Comparison of ENCODE assay signal across 8 mouse cellular contexts in genomic region chr11:97622440-97622839, GRCm38 (mm10). TPM values are rescaled to one million over a fixed set of nuclear protein-coding genes. Genes with fewer than 3 reads are reported as not detected.
DNase-seq lines count a peak whose midpoint lies in the region; ATAC-seq and TF ChIP-seq lines count a peak whose summit lies in the region.

No protein-coding gene starts in this region.

- DNase-seq in 416B (ENCODE audit: low read depth) = peak; percentile 82
- DNase-seq in MN1 (ENCODE audit: low spot score) = peak; percentile 77
- peak; percentile 76 for DNase-seq in cerebellum, adult 9-11 months
- DNase-seq in gastrocnemius, adult 18-20 months (ENCODE audit: low spot score) = peak; percentile 71
- peak; percentile 64 for DNase-seq in liver, postnatal 0 days
- DNase-seq in thymus, adult 2 months = peak; percentile 68

- H3K9me3 ChIP-seq in kidney, embryonic 16.5 days (ENCODE audit: low read length) = no peaks in the 10 kb centered on the region
- H3K9me3 ChIP-seq in liver, postnatal 0 days (ENCODE audit: low read length) = no peaks in the 10 kb centered on the region

- no peak for TF ChIP-seq EP300 in liver, postnatal 0 days (IDR thresholded peaks at IDR 0.05; ENCODE audit: low read depth)

- WGBS in kidney, embryonic 16.5 days = 4% methylated on average over 6 of the region's 6 CpGs
- 6% methylated on average over 6 of the region's 6 CpGs for WGBS in liver, postnatal 0 days (ENCODE audit: insufficient replicate concordance)
- 3% methylated on average over 6 of the region's 6 CpGs for WGBS in thymus, adult 2 months

- peak; percentile 36; the same call in 1 of the 2 replicates for ATAC-seq in kidney, embryonic 16.5 days (ENCODE audit: low FRiP score, low TSS enrichment)
- peak; percentile 37; the same call in 1 of the 2 replicates for ATAC-seq in liver, postnatal 0 days
- ATAC-seq in neutrophil, adult 5-6 weeks (ENCODE audit: extremely low read depth, insufficient number of reproducible peaks, low FRiP score, poor library complexity, severe bottlenecking) = peak; percentile 76; the same call in 1 of the 2 replicates

- H3K4me1 ChIP-seq in kidney, embryonic 16.5 days (ENCODE audit: insufficient read depth, low read length) = peaks cover 13% of the 10 kb centered on the region
- H3K4me1 ChIP-seq in liver, postnatal 0 days (ENCODE audit: insufficient read depth) = no peaks in the 10 kb centered on the region
- H3K4me1 ChIP-seq in thymus, adult 2 months (replicated peaks; ENCODE audit: control insufficient read depth, insufficient read depth, low read length) = no peaks in the 10 kb centered on the region

- no peak overlapping the region for H3K4me2 ChIP-seq in kidney, embryonic 16.5 days (replicated peaks; ENCODE audit: low read depth, low read length)
- no peak overlapping the region for H3K4me2 ChIP-seq in liver, postnatal 0 days (ENCODE audit: low read depth, low read length)

- no peak overlapping the region for H3K4me3 ChIP-seq in kidney, embryonic 16.5 days (ENCODE audit: low read length)
- H3K4me3 ChIP-seq in liver, postnatal 0 days (ENCODE audit: low read depth, low read length) = no peak overlapping the region
- H3K4me3 ChIP-seq in thymus, adult 2 months (ENCODE audit: control insufficient read depth, insufficient read depth, low read length) = no peak overlapping the region

- no peak for TF ChIP-seq POLR2A in thymus, adult 2 months (IDR thresholded peaks at IDR 0.05; ENCODE audit: control insufficient read depth, extremely low read depth, insufficient read depth, low read length, poor library complexity)

- no peaks in the 10 kb centered on the region for H3K36me3 ChIP-seq in kidney, embryonic 16.5 days (ENCODE audit: insufficient read depth, low read length)
- H3K36me3 ChIP-seq in liver, postnatal 0 days (replicated peaks; ENCODE audit: insufficient read depth, low read length) = no peaks in the 10 kb centered on the region
- no peaks in the 10 kb centered on the region for H3K36me3 ChIP-seq in thymus, adult 2 months (ENCODE audit: control insufficient read depth, insufficient read depth, low read length)

- H3K27me3 ChIP-seq in kidney, embryonic 16.5 days (ENCODE audit: insufficient read depth, low read length) = peaks cover 44% of the 10 kb centered on the region
- H3K27me3 ChIP-seq in liver, postnatal 0 days (ENCODE audit: insufficient read depth, low read length) = peaks cover 46% of the 10 kb centered on the region
- H3K27me3 ChIP-seq in thymus, adult 2 months (ENCODE audit: control insufficient read depth, insufficient read depth, low read length) = no peaks in the 10 kb centered on the region; the same call in 1 of the 2 replicates

- TF ChIP-seq CTCF in liver, postnatal 0 days (IDR thresholded peaks at IDR 0.05; ENCODE audit: low read depth) = peak; percentile 97
- TF ChIP-seq CTCF in thymus, adult 2 months (IDR thresholded peaks at IDR 0.05; ENCODE audit: borderline replicate concordance, control insufficient read depth, extremely low read depth, insufficient read depth, low read length, poor library complexity) = no peak

- no peak overlapping the region for H3K27ac ChIP-seq in kidney, embryonic 16.5 days (ENCODE audit: low read length)
- no peak overlapping the region for H3K27ac ChIP-seq in liver, postnatal 0 days (ENCODE audit: low read depth)
- no peak overlapping the region for H3K27ac ChIP-seq in thymus, adult 2 months (ENCODE audit: control insufficient read depth, insufficient read depth, low read length)

- H3K9ac ChIP-seq in kidney, embryonic 16.5 days (replicated peaks; ENCODE audit: low read length) = no peak overlapping the region
- no peak overlapping the region for H3K9ac ChIP-seq in liver, postnatal 0 days (replicated peaks)

RNA-seq across cellular contexts. Expression of gene Epop, which starts 7.1 kb away (rescaled TPM):
- total RNA-seq in gastrocnemius, adult 18-20 months (2021) = under 1 TPM; 0.75 to 1.00 TPM
- 2.3 and 2.5 TPM in 2 replicates for polyA plus RNA-seq in kidney, embryonic 16.5 days (2015; fragmentation: Nextera tagmentation; extraction: Ambion mirVana)
- polyA plus RNA-seq in liver, postnatal 0 days (2015; fragmentation: Nextera tagmentation; extraction: Ambion mirVana) = 1.1 and 1.6 TPM in 2 replicates
- total RNA-seq in neutrophil, adult 5-6 weeks (2017) = 0.35 and 0.61 TPM in 2 replicates
- 5.6 and 8.4 TPM in 2 replicates for polyA plus RNA-seq in thymus, adult 2 months (2012; rRNA removed)

RNA-seq across cellular contexts. Expression of gene Mllt6, which starts 40.8 kb away (rescaled TPM):
- 10 to 100 TPM; 44.1 to 51.0 TPM for total RNA-seq in gastrocnemius, adult 18-20 months (2021)
- 4.1 and 5.5 TPM in 2 replicates for polyA plus RNA-seq in kidney, embryonic 16.5 days (2015; fragmentation: Nextera tagmentation; extraction: Ambion mirVana)
- 0.32 and 0.38 TPM in 2 replicates for polyA plus RNA-seq in liver, postnatal 0 days (2015; fragmentation: Nextera tagmentation; extraction: Ambion mirVana)
- total RNA-seq in neutrophil, adult 5-6 weeks (2017) = 63.2 and 69.2 TPM in 2 replicates
- polyA plus RNA-seq in thymus, adult 2 months (2012; rRNA removed) = 89.5 and 99.1 TPM in 2 replicates

RNA-seq across cellular contexts. Expression of gene Srcin1, which starts 46.5 kb away (rescaled TPM):
- 1 to 10 TPM; 1.3 to 1.9 TPM for total RNA-seq in gastrocnemius, adult 18-20 months (2021)
- polyA plus RNA-seq in kidney, embryonic 16.5 days (2015; fragmentation: Nextera tagmentation; extraction: Ambion mirVana) = 1.0 and 1.1 TPM in 2 replicates
- polyA plus RNA-seq in liver, postnatal 0 days (2015; fragmentation: Nextera tagmentation; extraction: Ambion mirVana) = 0.02 and 0.05 TPM in 2 replicates
- total RNA-seq in neutrophil, adult 5-6 weeks (2017) = 0.12 TPM in 1 of 2 replicates, not detected in the other
- 0.32 and 0.55 TPM in 2 replicates for polyA plus RNA-seq in thymus, adult 2 months (2012; rRNA removed)

Comparison
In these comparisons a context has a peak if more than half of its experiments do, and no peak if none do; other contexts are left out.
1. RNA of gene Mllt6, which starts 40.8 kb away (polyA plus RNA-seq): 89.5 to 99.1 TPM in thymus, adult 2 months; 4.1 to 5.5 TPM in kidney, embryonic 16.5 days and 0.32 to 0.38 TPM in liver, postnatal 0 days; every median in the first group is over 10 times any median in the second.
2. Peak in every context shown above with its lines, with median percentiles within 50 percentile points of each other: DNase-seq and ATAC-seq.